8 mouse cellular contexts compared by ENCODE assay signal in genomic region chr2:9879493-9879892, GRCm38 (mm10). TPM values are rescaled to one million over a fixed set of nuclear protein-coding genes. Genes with fewer than 3 reads are reported as not detected.
A peak's percentile ranks its signal among the peaks of the same experiment; 100 is the strongest.
DNase-seq lines count a peak whose midpoint lies in the region; ATAC-seq lines count a peak whose summit lies in the region.

No protein-coding gene starts in this region.

- H3K4me1 ChIP-seq in brown adipose tissue, adult 24 weeks (ENCODE audit: control insufficient read depth, insufficient read depth, insufficient read length, low read length) = peaks cover 4% of the 10 kb centered on the region; the same call in 1 of the 2 replicates
- H3K4me1 ChIP-seq in heart, embryonic 15.5 days (replicated peaks) = peaks cover 71% of the 10 kb centered on the region

- H3K4me3 ChIP-seq in brown adipose tissue, adult 24 weeks (ENCODE audit: insufficient read depth, low read depth, low read length) = peak overlapping the region; percentile 74
- H3K4me3 ChIP-seq in heart, embryonic 15.5 days = peak overlapping the region; percentile 66

- WGBS in heart, embryonic 15.5 days = 0% methylated on average over 21 of the region's 21 CpGs

- H3K9me3 ChIP-seq in heart, embryonic 15.5 days (replicated peaks) = no peaks in the 10 kb centered on the region

- ATAC-seq in heart, embryonic 15.5 days (replicated peaks; ENCODE audit: insufficient number of reproducible peaks, insufficient read depth, low FRiP score, low read depth) = peak; percentile 92

- peaks cover 74% of the 10 kb centered on the region for H3K27me3 ChIP-seq in heart, embryonic 15.5 days

- H3K27ac ChIP-seq in brown adipose tissue, adult 24 weeks (replicated peaks; ENCODE audit: low read depth, low read length) = no peak overlapping the region
- H3K27ac ChIP-seq in heart, embryonic 15.5 days = peak overlapping the region; percentile 77

- peak overlapping the region; percentile 55 for H3K9ac ChIP-seq in heart, embryonic 15.5 days

- DNase-seq in MEL-GATA-1-ER (ENCODE audit: extremely low read depth, low read depth) = peak; percentile 73
- peak; percentile 61 for DNase-seq in fat pad, adult 2 months (ENCODE audit: extremely low read depth, low read depth, low spot score)
- peak; percentile 96 for DNase-seq in kidney, postnatal 10 days
- DNase-seq in lung, postnatal 25 days (ENCODE audit: low spot score) = peak; percentile 95
- DNase-seq in retina, embryonic 14.5 days (ENCODE audit: low spot score) = peak; percentile 96
- peak; percentile 97 for DNase-seq in urinary bladder, postnatal 14 days (ENCODE audit: low spot score)

- peak overlapping the region; percentile 99 for H3K4me2 ChIP-seq in heart, embryonic 15.5 days

- no peaks in the 10 kb centered on the region for H3K36me3 ChIP-seq in heart, embryonic 15.5 days

RNA-seq across cellular contexts. Expression of gene 4930412O13Rik, which starts 1.6 kb away (rescaled TPM):
- polyA plus RNA-seq in brown adipose tissue, adult 24 weeks (2012; ENCODE audit: insufficient read depth, insufficient read length, missing spikeins) = not detected in 2 replicates
- 0.10 TPM in 1 of 2 replicates, not detected in the other for polyA plus RNA-seq in heart, embryonic 15.5 days (2015; fragmentation: Nextera tagmentation; extraction: Ambion mirVana)

RNA-seq across cellular contexts. Expression of gene 9230102O04Rik, which starts 9.8 kb away (rescaled TPM):
- polyA plus RNA-seq in brown adipose tissue, adult 24 weeks (2012; ENCODE audit: insufficient read depth, insufficient read length, missing spikeins) = not detected in 2 replicates
- not detected in 2 replicates for polyA plus RNA-seq in heart, embryonic 15.5 days (2015; fragmentation: Nextera tagmentation; extraction: Ambion mirVana)

RNA-seq across cellular contexts. Expression of gene Gata3, which starts 10.3 kb away (rescaled TPM):
- polyA plus RNA-seq in brown adipose tissue, adult 24 weeks (2012; ENCODE audit: insufficient read depth, insufficient read length, missing spikeins) = not detected in 2 replicates
- 2.7 and 9.4 TPM in 2 replicates for polyA plus RNA-seq in heart, embryonic 15.5 days (2015; fragmentation: Nextera tagmentation; extraction: Ambion mirVana)
